Mouse (Mus musculus) lung, embryonic 16.5 days (tissue): ENCODE measurements around the gene P2rx3. TPM values are rescaled to one million over a fixed set of nuclear protein-coding genes. Genes with fewer than 3 reads are reported as not detected.

Experiments used
- ATAC-seq: fragments of 200-750 bp; cut with Nextera tagmentation; 2 replicates; pipeline ENCODE4 v1.8.0; 2017; ENCODE audit warnings: low read depth, mild to moderate bottlenecking, moderate library complexity
- H3K27ac ChIP-seq: fragments of 300-500 bp; sonication (generic); 2 replicates; pipeline ENCODE4 v1.5.1; 2014; ENCODE audit warnings: mild to moderate bottlenecking, control low read depth, low read length
- H3K27me3 ChIP-seq: fragments of 300-500 bp; sonication (generic); 2 replicates; pipeline ENCODE4 v1.6.1; 2014; ENCODE audit warnings: low read depth, low read length, mixed read lengths; ENCODE audit not compliant: control insufficient read depth, insufficient read depth
- H3K36me3 ChIP-seq: fragments of 300-500 bp; sonication (generic); 2 replicates; pipeline ENCODE4 v1.6.1; 2014; ENCODE audit warnings: low read length; ENCODE audit not compliant: control insufficient read depth, insufficient read depth
- H3K4me1 ChIP-seq: fragments of 300-500 bp; sonication (generic); replicated peaks from 2 replicates; pipeline ENCODE4 v1.6.1; 2014; ENCODE audit warnings: low read length, mixed read lengths; ENCODE audit not compliant: control insufficient read depth, insufficient read depth
- H3K4me2 ChIP-seq: fragments of 300-500 bp; sonication (generic); 2 replicates; pipeline ENCODE4 v1.6.1; 2014; ENCODE audit warnings: low read depth, low read length, control low read depth
- H3K4me3 ChIP-seq: fragments of 300-500 bp; sonication (generic); 2 replicates; pipeline ENCODE4 v1.5.1; 2014; ENCODE audit warnings: mild to moderate bottlenecking, low read length, control low read depth
- H3K9ac ChIP-seq: fragments of 300-500 bp; sonication (generic); 2 replicates; pipeline ENCODE4 v1.6.1; 2014; ENCODE audit warnings: low read length, control low read depth
- H3K9me3 ChIP-seq: fragments of 300-500 bp; sonication (generic); 2 replicates; pipeline ENCODE4 v1.6.1; 2016; ENCODE audit warnings: low read length; ENCODE audit not compliant: control insufficient read depth
- WGBS: fragments of 180-500 bp; shearing (Covaris S2); extraction: QIAGEN DNeasy Blood & Tissue Kit; methylation state at CpG from one replicate; pipeline ENCODE4 v1.1.7; 2014; 5-methylcytosine and 5-hydroxymethylcytosine counted together
- polyA plus RNA-seq: library from polyadenylated mRNA; unstranded; fragments of >200 nt; fragmentation: Nextera tagmentation; extraction: Ambion mirVana; gene quantifications from 2 replicates; pipeline ENCODE4 v1.2.1, GENCODE M21; 2015

P2rx3 gene
- polyA plus RNA-seq, 1 experiment from 2014 or later = 0.87 TPM

DNA sequence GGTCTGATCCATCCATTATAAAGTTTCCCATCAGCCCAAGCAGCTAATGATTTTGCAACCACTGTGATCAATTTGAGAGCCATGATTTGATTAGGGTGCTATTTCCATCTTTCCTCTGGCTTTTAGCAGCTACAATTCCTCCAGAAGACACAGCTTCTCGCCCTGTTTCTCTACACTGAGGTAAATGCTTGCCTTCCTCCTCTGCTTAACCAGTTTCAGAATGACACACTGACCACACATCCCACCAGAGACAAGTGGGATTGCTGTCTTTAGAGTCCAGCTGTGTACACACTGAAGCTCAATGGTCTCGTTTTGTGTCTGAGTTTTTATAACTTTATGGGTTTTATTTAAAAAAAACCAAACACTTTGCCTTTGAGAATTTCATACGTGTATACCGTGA, 84.6 kb downstream of the P2rx3 start:
- no peak overlapping the region for H3K4me3 ChIP-seq
- no peaks in the 10 kb centered on the region for H3K27me3 ChIP-seq
- H3K4me1 ChIP-seq = no peaks in the 10 kb centered on the region
- no peak for ATAC-seq
- 60% methylated on average over 4 of the region's 4 CpGs for WGBS
- H3K9me3 ChIP-seq = no peaks in the 10 kb centered on the region
- no peak overlapping the region for H3K27ac ChIP-seq
- peaks cover 36% of the 10 kb centered on the region for H3K36me3 ChIP-seq
- H3K4me2 ChIP-seq = no peak overlapping the region
- no peak overlapping the region for H3K9ac ChIP-seq

DNA sequence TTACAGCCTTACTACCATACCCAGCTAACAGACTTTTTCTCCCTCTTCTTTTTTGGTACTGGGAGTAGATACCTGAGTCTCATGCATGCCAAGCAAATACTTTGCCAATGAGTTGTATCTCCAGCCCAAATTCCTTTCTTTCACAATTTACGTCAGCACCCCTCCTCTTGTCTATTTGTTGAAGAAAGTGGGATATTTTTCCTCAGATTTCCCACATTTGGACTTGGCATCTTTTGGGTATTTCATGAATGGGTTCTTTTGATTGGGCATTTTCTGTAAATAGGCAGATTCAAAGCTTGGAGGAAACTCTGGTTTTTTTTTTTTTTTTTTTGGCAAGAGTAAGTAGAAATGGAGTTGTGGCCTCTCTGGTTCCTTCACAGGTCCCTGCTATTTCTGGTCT, 85.0 kb downstream of the P2rx3 start:
- 89% methylated on average over 1 of the region's 1 CpGs for WGBS
- H3K4me2 ChIP-seq = no peak overlapping the region
- no peak overlapping the region for H3K4me3 ChIP-seq
- H3K9ac ChIP-seq = no peak overlapping the region
- no peaks in the 10 kb centered on the region for H3K4me1 ChIP-seq
- H3K9me3 ChIP-seq = no peaks in the 10 kb centered on the region
- H3K27me3 ChIP-seq = no peaks in the 10 kb centered on the region
- H3K36me3 ChIP-seq = peaks cover 41% of the 10 kb centered on the region
- H3K27ac ChIP-seq = no peak overlapping the region
- ATAC-seq = no peak

DNA sequence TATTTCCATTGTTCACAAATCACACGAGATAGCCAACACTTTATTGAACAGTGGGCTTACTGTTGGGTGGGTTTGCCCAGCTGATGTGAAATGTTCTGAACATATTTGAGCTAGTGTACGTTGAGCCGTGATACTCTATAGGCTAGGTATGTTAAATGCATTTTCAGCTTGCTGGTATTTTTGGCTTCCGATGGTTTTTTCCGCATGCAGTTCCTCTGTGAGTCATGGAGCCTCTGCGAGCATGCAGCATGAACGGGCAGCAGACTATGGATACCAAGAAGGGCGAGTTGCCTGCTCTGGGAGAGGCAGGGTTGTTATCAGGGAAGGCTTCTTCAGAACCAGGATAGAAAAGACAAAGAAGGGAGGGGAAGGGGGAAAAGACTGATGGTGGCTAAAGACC, 86.2 kb downstream of the P2rx3 start:
- no peak overlapping the region for H3K4me2 ChIP-seq
- H3K36me3 ChIP-seq = peaks cover 44% of the 10 kb centered on the region
- 88% methylated on average over 8 of the region's 8 CpGs for WGBS
- no peak for ATAC-seq
- no peak overlapping the region for H3K4me3 ChIP-seq
- H3K4me1 ChIP-seq = no peaks in the 10 kb centered on the region
- H3K9ac ChIP-seq = no peak overlapping the region
- H3K27ac ChIP-seq = no peak overlapping the region
- H3K9me3 ChIP-seq = no peaks in the 10 kb centered on the region
- H3K27me3 ChIP-seq = no peaks in the 10 kb centered on the region

DNA sequence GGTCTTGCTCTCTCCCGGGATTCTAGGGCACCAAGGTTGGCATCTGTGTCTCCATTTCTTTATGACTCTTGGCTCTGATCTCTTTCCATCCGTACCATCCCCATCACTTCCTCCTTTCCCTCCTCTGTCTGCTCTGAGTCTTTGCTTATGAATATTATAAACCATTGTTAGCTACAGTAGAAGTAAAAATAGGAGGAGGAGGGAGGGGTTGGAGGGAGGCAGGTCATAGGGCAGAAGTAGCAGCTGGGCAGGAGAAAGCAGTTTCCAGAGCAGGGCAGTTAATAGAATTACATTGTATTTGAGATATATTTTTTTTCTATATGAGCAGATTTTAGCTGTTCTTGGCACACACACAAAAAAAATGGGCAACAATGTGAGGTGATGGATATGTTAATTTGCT, 88.5 kb downstream of the P2rx3 start:
- Histone ChIP-seq H3K4me1 (no peaks in the 10 kb centered on the region), H3K27ac (no peak overlapping the region), H3K4me3 (no peak overlapping the region), H3K36me3 (peaks cover 49% of the 10 kb centered on the region), H3K9me3 (no peaks in the 10 kb centered on the region), H3K4me2 (no peak overlapping the region), H3K9ac (no peak overlapping the region), H3K27me3 (no peaks in the 10 kb centered on the region)
- no peak for ATAC-seq
- 65% methylated on average over 2 of the region's 2 CpGs for WGBS

Other genes with a start within 250 kb of the P2rx3 start
- 76.0 and 82.9 TPM in 2 replicates for gene Ube2l6, start 238.6 kb downstream of the P2rx3 start, polyA plus RNA-seq
- 0.70 and 0.77 TPM in 2 replicates for gene Smtnl1, start 214.8 kb downstream of the P2rx3 start, polyA plus RNA-seq
- gene Timm10, start 210.5 kb downstream of the P2rx3 start, polyA plus RNA-seq = 36.9 and 39.3 TPM in 2 replicates
- gene Slc43a1, start 198.6 kb downstream of the P2rx3 start, polyA plus RNA-seq = 16.5 and 20.4 TPM in 2 replicates
- gene Rtn4rl2, start 150.8 kb downstream of the P2rx3 start, polyA plus RNA-seq = 0.16 and 0.31 TPM in 2 replicates
- 87.3 and 92.8 TPM in 2 replicates for gene Slc43a3, start 100.9 kb downstream of the P2rx3 start, polyA plus RNA-seq
- 0.78 TPM in 1 of 2 replicates, not detected in the other for gene Prg2, start 57.0 kb downstream of the P2rx3 start, polyA plus RNA-seq
- gene Prg3, start 49.2 kb downstream of the P2rx3 start, polyA plus RNA-seq = not detected in 2 replicates
- 260 and 271 TPM in 2 replicates for gene Ssrp1, start 228 bp downstream of the P2rx3 start, polyA plus RNA-seq
- 56.5 and 65.8 TPM in 2 replicates for gene Tnks1bp1, start 10.6 kb upstream of the P2rx3 start, polyA plus RNA-seq
- gene Aplnr, start 98.8 kb upstream of the P2rx3 start, polyA plus RNA-seq = 172 and 194 TPM in 2 replicates
- gene Lrrc55, start 159.7 kb upstream of the P2rx3 start, polyA plus RNA-seq = 0.20 and 0.29 TPM in 2 replicates